Comparison of ENCODE assay signal across 10 mouse cellular contexts in the genomic region with DNA sequence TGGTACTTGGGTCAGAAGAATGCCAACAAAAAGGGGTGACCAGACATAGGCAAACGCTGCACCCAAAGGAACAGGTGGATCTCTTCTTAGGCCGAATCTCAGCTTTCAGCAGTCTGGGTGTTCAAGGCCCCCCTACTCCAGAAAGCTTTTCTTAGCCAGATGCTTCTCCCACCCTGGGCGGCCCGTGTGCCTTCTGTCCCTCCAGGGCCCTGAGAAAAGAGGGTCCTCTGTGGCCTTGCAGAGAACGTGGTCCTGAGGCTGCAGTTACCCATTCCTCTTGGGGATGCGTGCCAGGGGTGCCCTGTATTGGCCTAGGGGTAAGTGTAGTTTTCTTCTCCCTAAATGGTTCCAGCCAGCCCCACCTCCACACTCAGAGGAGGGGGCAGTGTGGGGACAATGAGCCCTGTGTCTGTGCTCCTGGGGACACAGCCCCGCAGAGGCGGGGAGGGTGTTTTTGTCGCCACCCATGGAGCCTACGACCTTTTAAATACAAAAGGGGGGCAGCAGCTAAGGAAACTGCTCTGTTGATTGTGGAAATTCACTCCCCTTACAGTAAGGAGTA. TPM values are rescaled to one million over a fixed set of nuclear protein-coding genes. Genes with fewer than 3 reads are reported as not detected.
A peak's percentile ranks its signal among the peaks of the same experiment; 100 is the strongest.
DNase-seq lines count a peak whose midpoint lies in the region; ATAC-seq and TF ChIP-seq lines count a peak whose summit lies in the region.
"Had no signal": no experiment of that assay in that cellular context is flagged by ENCODE, and none has a peak within 500 bp of the region (broad histone marks: within the 10 kb centered on the region; RNA-seq: fewer than 3 reads in every experiment).

No protein-coding gene starts in this region.

- TF ChIP-seq EP300 in liver, postnatal 0 days (IDR thresholded peaks at IDR 0.05; ENCODE audit: low read depth), result no peak

- no peaks in the 10 kb centered on the region for H3K36me3 ChIP-seq in forebrain, embryonic 11.5 days (ENCODE audit: control insufficient read depth, insufficient read depth, low read length)
- no peaks in the 10 kb centered on the region for H3K36me3 ChIP-seq in hindbrain, postnatal 0 days (ENCODE audit: insufficient read depth, low read length)
- no peaks in the 10 kb centered on the region for H3K36me3 ChIP-seq in neural tube, embryonic 13.5 days
- H3K36me3 ChIP-seq in liver, postnatal 0 days (replicated peaks; ENCODE audit: insufficient read depth, low read length), result no peaks in the 10 kb centered on the region

- TF ChIP-seq CTCF in hindbrain, postnatal 0 days (IDR thresholded peaks at IDR 0.05; ENCODE audit: low read depth), result no peak
- TF ChIP-seq CTCF in liver, postnatal 0 days (IDR thresholded peaks at IDR 0.05; ENCODE audit: low read depth), result no peak

- 31% methylated on average over 10 of the region's 10 CpGs for WGBS in forebrain, embryonic 11.5 days
- 28% methylated on average over 10 of the region's 10 CpGs for WGBS in hindbrain, postnatal 0 days
- WGBS in neural tube, embryonic 13.5 days, result 19% methylated on average over 10 of the region's 10 CpGs
- 73% methylated on average over 10 of the region's 10 CpGs for WGBS in liver, postnatal 0 days (ENCODE audit: insufficient replicate concordance)

- H3K4me3 ChIP-seq in forebrain, embryonic 11.5 days (ENCODE audit: low read depth, low read length), result no peak overlapping the region
- no peak overlapping the region for H3K4me3 ChIP-seq in hindbrain, postnatal 0 days (ENCODE audit: low read length)
- H3K4me3 ChIP-seq in neural tube, embryonic 13.5 days, result no peak overlapping the region
- no peak overlapping the region for H3K4me3 ChIP-seq in liver, postnatal 0 days (ENCODE audit: low read depth, low read length)
- H3K4me3 ChIP-seq: heart, adult 2 months had no signal

- DNase-seq in kidney, postnatal 10 days, result peak; percentile 6
- DNase-seq in kidney, postnatal 14 days, result no peak
- DNase-seq in forebrain, embryonic 11.5 days (ENCODE audit: low spot score), result peak; percentile 55
- peak; percentile 46 for DNase-seq in hindbrain, postnatal 0 days (ENCODE audit: low spot score)
- DNase-seq in liver, postnatal 0 days, result no peak
- no peak for DNase-seq in right cerebral cortex, postnatal 14 days
- DNase-seq: lung, adult 2 months had no signal

- peak overlapping the region; percentile 37 for H3K27ac ChIP-seq in forebrain, embryonic 11.5 days (ENCODE audit: low read depth, low read length)
- H3K27ac ChIP-seq in hindbrain, postnatal 0 days, result peak overlapping the region; percentile 77
- H3K27ac ChIP-seq in neural tube, embryonic 13.5 days (replicated peaks), result peak overlapping the region; percentile 83
- no peak overlapping the region for H3K27ac ChIP-seq in liver, postnatal 0 days (ENCODE audit: low read depth)
- H3K27ac ChIP-seq: heart, adult 2 months had no signal

- ATAC-seq in forebrain, embryonic 11.5 days (replicated peaks; ENCODE audit: low FRiP score), result peak; percentile 45; the same call in 1 of the 2 replicates
- ATAC-seq in hindbrain, postnatal 0 days, result peak; percentile 56
- ATAC-seq in neural tube, embryonic 13.5 days (ENCODE audit: low read depth), result peak; percentile 80
- ATAC-seq in liver, postnatal 0 days, result no peak
- no peak for ATAC-seq in megakaryocyte, adult 5-6 weeks (ENCODE audit: poor library complexity, severe bottlenecking)

- peaks cover 18% of the 10 kb centered on the region for H3K4me1 ChIP-seq in forebrain, embryonic 11.5 days (replicated peaks; ENCODE audit: control insufficient read depth, insufficient read depth, low read length)
- H3K4me1 ChIP-seq in hindbrain, postnatal 0 days (ENCODE audit: insufficient read depth, low read length), result peaks cover 5% of the 10 kb centered on the region
- H3K4me1 ChIP-seq in neural tube, embryonic 13.5 days (replicated peaks), result peaks cover 64% of the 10 kb centered on the region
- H3K4me1 ChIP-seq in liver, postnatal 0 days (ENCODE audit: insufficient read depth), result no peaks in the 10 kb centered on the region; the same call in 1 of the 2 replicates

- no peaks in the 10 kb centered on the region for H3K27me3 ChIP-seq in forebrain, embryonic 11.5 days (ENCODE audit: control insufficient read depth, insufficient read depth, low read length)
- no peaks in the 10 kb centered on the region for H3K27me3 ChIP-seq in hindbrain, postnatal 0 days (ENCODE audit: insufficient read depth, low read length)
- no peaks in the 10 kb centered on the region for H3K27me3 ChIP-seq in neural tube, embryonic 13.5 days
- H3K27me3 ChIP-seq in liver, postnatal 0 days (ENCODE audit: insufficient read depth, low read length), result no peaks in the 10 kb centered on the region

- no peak overlapping the region; the same call in 1 of the 2 replicates for H3K4me2 ChIP-seq in forebrain, embryonic 11.5 days (ENCODE audit: low read depth, low read length, severe bottlenecking)
- no peak overlapping the region for H3K4me2 ChIP-seq in hindbrain, postnatal 0 days (ENCODE audit: low read depth, low read length)
- H3K4me2 ChIP-seq in neural tube, embryonic 13.5 days, result 0 out of 2 replicates have a peak overlapping the region, but pooled peaks have one; percentile 16
- H3K4me2 ChIP-seq in liver, postnatal 0 days (ENCODE audit: low read depth, low read length), result no peak overlapping the region

- no peaks in the 10 kb centered on the region for H3K9me3 ChIP-seq in forebrain, embryonic 11.5 days (ENCODE audit: control insufficient read depth, low read length)
- H3K9me3 ChIP-seq in hindbrain, postnatal 0 days (ENCODE audit: low read length), result no peaks in the 10 kb centered on the region
- no peaks in the 10 kb centered on the region for H3K9me3 ChIP-seq in neural tube, embryonic 13.5 days
- no peaks in the 10 kb centered on the region for H3K9me3 ChIP-seq in liver, postnatal 0 days (ENCODE audit: low read length)

- peak overlapping the region; percentile 44 for H3K9ac ChIP-seq in forebrain, embryonic 11.5 days (ENCODE audit: low read length)
- H3K9ac ChIP-seq in hindbrain, postnatal 0 days (replicated peaks; ENCODE audit: low read length), result no peak overlapping the region
- H3K9ac ChIP-seq in neural tube, embryonic 13.5 days, result 0 out of 2 replicates have a peak overlapping the region, but pooled peaks have one; percentile 26
- no peak overlapping the region for H3K9ac ChIP-seq in liver, postnatal 0 days (replicated peaks)

RNA-seq across cellular contexts. Expression of a gene that starts 10.7 kb away (rescaled TPM):
- polyA plus RNA-seq in forebrain, embryonic 11.5 days (2014; fragmentation: Nextera tagmentation; extraction: Ambion mirVana), result 45.3 and 48.6 TPM in 2 replicates
- 46.1 and 51.1 TPM in 2 replicates for total RNA-seq in hindbrain, postnatal 0 days (2014; rRNA removed)
- polyA plus RNA-seq in hindbrain, postnatal 0 days (2015; fragmentation: Nextera tagmentation; extraction: Ambion mirVana), result 47.6 and 54.6 TPM in 2 replicates
- 33.0 and 37.2 TPM in 2 replicates for polyA plus RNA-seq in neural tube, embryonic 13.5 days (2015; fragmentation: Nextera tagmentation; extraction: Ambion mirVana)
- polyA plus RNA-seq in liver, postnatal 0 days (2015; fragmentation: Nextera tagmentation; extraction: Ambion mirVana), result 4.0 TPM in 2 replicates
- 0.33 and 0.82 TPM in 2 replicates for total RNA-seq in megakaryocyte, adult 5-6 weeks (2015)
- 0.77 and 3.9 TPM in 2 replicates for total RNA-seq in megakaryocyte, adult 5-6 weeks (2017)

RNA-seq across cellular contexts. Expression of a gene that starts 30.2 kb away (rescaled TPM):
- 1.8 and 2.7 TPM in 2 replicates for polyA plus RNA-seq in forebrain, embryonic 11.5 days (2014; fragmentation: Nextera tagmentation; extraction: Ambion mirVana)
- total RNA-seq in hindbrain, postnatal 0 days (2014; rRNA removed), result 7.2 and 14.6 TPM in 2 replicates
- 7.2 and 8.8 TPM in 2 replicates for polyA plus RNA-seq in hindbrain, postnatal 0 days (2015; fragmentation: Nextera tagmentation; extraction: Ambion mirVana)
- polyA plus RNA-seq in neural tube, embryonic 13.5 days (2015; fragmentation: Nextera tagmentation; extraction: Ambion mirVana), result 1.7 and 2.0 TPM in 2 replicates
- 12.9 and 13.4 TPM in 2 replicates for polyA plus RNA-seq in liver, postnatal 0 days (2015; fragmentation: Nextera tagmentation; extraction: Ambion mirVana)
- total RNA-seq in megakaryocyte, adult 5-6 weeks (2015), result 6.8 and 11.0 TPM in 2 replicates
- total RNA-seq in megakaryocyte, adult 5-6 weeks (2017), result 8.0 and 8.5 TPM in 2 replicates

RNA-seq across cellular contexts. Expression of a gene that starts 41.8 kb away (rescaled TPM):
- 16.0 and 16.4 TPM in 2 replicates for polyA plus RNA-seq in forebrain, embryonic 11.5 days (2014; fragmentation: Nextera tagmentation; extraction: Ambion mirVana)
- 6.5 and 9.7 TPM in 2 replicates for total RNA-seq in hindbrain, postnatal 0 days (2014; rRNA removed)
- polyA plus RNA-seq in hindbrain, postnatal 0 days (2015; fragmentation: Nextera tagmentation; extraction: Ambion mirVana), result 8.4 and 9.0 TPM in 2 replicates
- 12.6 and 16.1 TPM in 2 replicates for polyA plus RNA-seq in neural tube, embryonic 13.5 days (2015; fragmentation: Nextera tagmentation; extraction: Ambion mirVana)
- polyA plus RNA-seq in liver, postnatal 0 days (2015; fragmentation: Nextera tagmentation; extraction: Ambion mirVana), result 2.4 and 2.7 TPM in 2 replicates
- total RNA-seq in megakaryocyte, adult 5-6 weeks (2015), result not detected in 2 replicates
- not detected in 2 replicates for total RNA-seq in megakaryocyte, adult 5-6 weeks (2017)

Comparison
In these comparisons a context has a peak if more than half of its experiments do, and no peak if none do; other contexts are left out.
1. DNase-seq: peak in kidney, postnatal 10 days (single experiment), forebrain, embryonic 11.5 days (single experiment) and hindbrain, postnatal 0 days (single experiment); none in kidney, postnatal 14 days (single experiment), liver, postnatal 0 days (single experiment) and right cerebral cortex, postnatal 14 days (single experiment).
2. ATAC-seq: peak in forebrain, embryonic 11.5 days (single experiment), hindbrain, postnatal 0 days (single experiment) and neural tube, embryonic 13.5 days (single experiment); none in liver, postnatal 0 days (single experiment) and megakaryocyte, adult 5-6 weeks (single experiment).
3. H3K9ac ChIP-seq: peak in forebrain, embryonic 11.5 days (single experiment) and neural tube, embryonic 13.5 days (single experiment); none in hindbrain, postnatal 0 days (single experiment) and liver, postnatal 0 days (single experiment).